Mouse (Mus musculus) layer of hippocampus, adult 8-10 months (tissue): ENCODE measurements at regions not wholly inside any gene's neighbourhood (a gene's known extent, or its start where the extent isn't known, plus 50 kb on each side); places are given as distances from the start of the nearest gene placed in this dataset.
"Not testable (repeated sequence)": the region's sequence is repeated elsewhere in the genome, so short reads cannot be mapped to it uniquely, and the experiment has no call there.

ENCODE experiments used
- DNase-seq, 2 experiments: peaks; one replicate each; pipeline ENCODE4 v3.0.0; 2022; ENCODE audit warnings: low spot score in 2 of 2

- not testable (repeated sequence) for DNase-seq
Observed at GRCm38 (mm10) chr6:114538185-114538584, 104.7 kb upstream of the Atg7 start.

- peak in 1 of 2 experiments; percentile 30 for DNase-seq
Observed at GRCm38 (mm10) chr6:114550096-114550669, 92.7 kb upstream of the Atg7 start.

- peak; percentile 11 to 19 for DNase-seq
Observed at GRCm38 (mm10) chr6:114553072-114553471, 89.8 kb upstream of the Atg7 start.

- DNase-seq, result not testable (repeated sequence)
Observed at GRCm38 (mm10) chr6:114555186-114555585, 87.7 kb upstream of the Atg7 start.

- DNase-seq, result peak in 1 of 2 experiments; percentile 19
Observed at GRCm38 (mm10) chr6:114577319-114577718, 65.6 kb upstream of the Atg7 start.
